Mouse (Mus musculus): Measurements from ENCODE around the gene Pbx1.

Gene Pbx1

GRCm38 (mm10) chr1:168299181-168299580, 132.9 kb downstream of the Pbx1 start:
- DNase-seq (ENCODE audit: low spot score): no peak

- DNase-seq (ENCODE audit: low spot score): no peak
Observed at GRCm38 (mm10) chr1:168296290-168296689, 135.8 kb downstream of the Pbx1 start.

- DNase-seq (ENCODE audit: low spot score): no peak
Observed at GRCm38 (mm10) chr1:168295782-168296181, 136.3 kb downstream of the Pbx1 start.

- no peak for DNase-seq (ENCODE audit: low spot score)
Observed at GRCm38 (mm10) chr1:168293673-168294072, 138.4 kb downstream of the Pbx1 start.

- no peak for DNase-seq (ENCODE audit: low spot score)
Observed at GRCm38 (mm10) chr1:168292106-168292505, 140.0 kb downstream of the Pbx1 start.

GRCm38 (mm10) chr1:168291643-168292040, 140.4 kb downstream of the Pbx1 start:
- no peak for DNase-seq (ENCODE audit: low spot score)

GRCm38 (mm10) chr1:168291001-168291642, 140.9 kb downstream of the Pbx1 start:
- DNase-seq (ENCODE audit: low spot score): no peak

- no peak for DNase-seq (ENCODE audit: low spot score)
Observed at GRCm38 (mm10) chr1:168290236-168290985, 141.7 kb downstream of the Pbx1 start.

GRCm38 (mm10) chr1:168288891-168289545, 143.1 kb downstream of the Pbx1 start:
- peak; percentile 49 for DNase-seq (ENCODE audit: low spot score)

GRCm38 (mm10) chr1:168287843-168288591, 144.1 kb downstream of the Pbx1 start:
- peak; percentile 50 for DNase-seq (ENCODE audit: low spot score)

- DNase-seq (ENCODE audit: low spot score): no peak
Observed at GRCm38 (mm10) chr1:168286862-168287650, 145.0 kb downstream of the Pbx1 start.

- peak; percentile 44 for DNase-seq (ENCODE audit: low spot score)
Observed at GRCm38 (mm10) chr1:168284566-168285141, 147.4 kb downstream of the Pbx1 start.

GRCm38 (mm10) chr1:168283841-168284565, 148.1 kb downstream of the Pbx1 start:
- no peak for DNase-seq (ENCODE audit: low spot score)

GRCm38 (mm10) chr1:168283421-168283820, 148.6 kb downstream of the Pbx1 start:
- DNase-seq (ENCODE audit: low spot score): no peak

- no peak for DNase-seq (ENCODE audit: low spot score)
Observed at GRCm38 (mm10) chr1:168275678-168276077, 156.4 kb downstream of the Pbx1 start.

- DNase-seq (ENCODE audit: low spot score): no peak
Observed at GRCm38 (mm10) chr1:168274296-168274695, 157.8 kb downstream of the Pbx1 start.

GRCm38 (mm10) chr1:168272091-168272490, 160.0 kb downstream of the Pbx1 start:
- DNase-seq (ENCODE audit: low spot score): no peak

GRCm38 (mm10) chr1:168271207-168271606, 160.9 kb downstream of the Pbx1 start:
- DNase-seq (ENCODE audit: low spot score): no peak

GRCm38 (mm10) chr1:168268751-168269623, 163.1 kb downstream of the Pbx1 start:
- no peak for DNase-seq (ENCODE audit: low spot score)

All from retina, embryonic 14.5 days (tissue).